Mouse (Mus musculus): ENCODE results near the gene Akap11. TPM values are rescaled to one million over a fixed set of nuclear protein-coding genes. Genes with fewer than 3 reads are reported as not detected.

Gene Akap11
- polyA plus RNA-seq, 1 experiment from 2014 or later: 19.1 TPM

GRCm38 (mm10) chr14:78447542-78447941 is 89.1 kb downstream of the Akap11 start:
- 67% methylated on average over 3 of the region's 3 CpGs for WGBS
- H3K27ac ChIP-seq (ENCODE audit: low read length): no peak overlapping the region
- no peaks in the 10 kb centered on the region for H3K4me1 ChIP-seq (replicated peaks; ENCODE audit: control insufficient read depth, insufficient read depth, low read length)
- no peaks in the 10 kb centered on the region for H3K27me3 ChIP-seq (ENCODE audit: control insufficient read depth, insufficient read depth, low read depth, low read length)
- no peak overlapping the region for H3K4me3 ChIP-seq (ENCODE audit: low read length)
- H3K36me3 ChIP-seq (ENCODE audit: control insufficient read depth, insufficient read depth, low read length): no peaks in the 10 kb centered on the region
- no peak overlapping the region for H3K9ac ChIP-seq (ENCODE audit: low read length)
- no peak overlapping the region for H3K4me2 ChIP-seq (ENCODE audit: low read depth, low read length)
- peaks cover 5% of the 10 kb centered on the region; the same call in 1 of the 2 replicates for H3K9me3 ChIP-seq (ENCODE audit: control insufficient read depth, low read length)
- no peak for ATAC-seq (ENCODE audit: low read depth)

Other genes starting within 250 kb of the Akap11 start
- gene Tnfsf11, start 228.8 kb downstream of the Akap11 start, polyA plus RNA-seq (2015; fragmentation: Nextera tagmentation; extraction: Ambion mirVana): 0.45 TPM in 1 of 2 replicates, not detected in the other
- gene Dgkh, start 196.0 kb upstream of the Akap11 start, polyA plus RNA-seq (2015; fragmentation: Nextera tagmentation; extraction: Ambion mirVana): 1.8 and 2.8 TPM in 2 replicates

Data from lung, embryonic 16.5 days (tissue).